Mouse (Mus musculus) layer of hippocampus, adult 8-10 months (tissue): ENCODE results near the gene Cwc27. TPM values are rescaled to one million over a fixed set of nuclear protein-coding genes. Genes with fewer than 3 reads are reported as not detected.

Source experiments
- DNase-seq, 2 experiments: peaks; one replicate each; pipeline ENCODE4 v3.0.0; 2022; ENCODE audit warnings: low spot score in 2 of 2
- total RNA-seq, 4 experiments: library from RNA; stranded (reverse); gene quantifications; 2 replicates each; pipeline ENCODE4 v1.2.4; 2022

The Cwc27 gene
- total RNA-seq, 4 experiments from 2014 or later, result 16.5 to 23.9 (median 21.1) TPM

- DNase-seq, result no peak
Observed at GRCm38 (mm10) chr13:104779104-104779670, 37.8 kb downstream of the Cwc27 start.

DNA sequence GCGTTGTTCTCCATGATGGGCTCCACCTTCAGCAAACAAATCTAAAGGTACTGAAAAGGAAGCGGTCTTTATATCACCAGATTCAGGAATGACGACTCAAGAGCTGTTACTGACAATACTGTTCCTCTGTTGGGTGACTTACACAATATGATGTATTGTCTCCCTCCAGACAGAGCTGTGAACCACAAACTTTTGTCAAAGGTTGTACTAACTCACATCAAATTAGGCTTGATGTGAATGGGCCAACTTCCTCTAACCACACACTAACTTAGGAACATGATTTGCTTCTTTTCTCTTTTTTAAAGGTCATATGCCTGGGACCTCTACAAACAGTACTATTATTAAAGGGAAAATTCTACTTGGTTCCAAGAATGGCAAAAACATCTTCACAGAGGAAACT lies 53.7 kb downstream of the Cwc27 start:
- DNase-seq, result no peak

- no peak for DNase-seq
Observed at GRCm38 (mm10) chr13:104762401-104762800, 54.5 kb downstream of the Cwc27 start.

- DNase-seq, result no peak
Observed at GRCm38 (mm10) chr13:104759381-104759780, 57.6 kb downstream of the Cwc27 start.

- no peak for DNase-seq
Observed at GRCm38 (mm10) chr13:104747032-104747431, 69.9 kb downstream of the Cwc27 start.

GRCm38 (mm10) chr13:104742866-104743265 lies 74.1 kb downstream of the Cwc27 start:
- DNase-seq, result no peak

GRCm38 (mm10) chr13:104729261-104730046 lies 87.5 kb downstream of the Cwc27 start:
- DNase-seq, result no peak

- no peak for DNase-seq
Observed at GRCm38 (mm10) chr13:104727681-104728080, 89.3 kb downstream of the Cwc27 start.

- DNase-seq, result no peak
Observed at GRCm38 (mm10) chr13:104720133-104720532, 96.8 kb downstream of the Cwc27 start.

GRCm38 (mm10) chr13:104694612-104695355 lies 122.2 kb downstream of the Cwc27 start:
- DNase-seq, result peak; percentile 25 to 29

GRCm38 (mm10) chr13:104692710-104693109 lies 124.2 kb downstream of the Cwc27 start:
- no peak for DNase-seq

- DNase-seq, result no peak
Observed at GRCm38 (mm10) chr13:104685537-104685936, 131.4 kb downstream of the Cwc27 start.

GRCm38 (mm10) chr13:104684361-104685011 lies 132.5 kb downstream of the Cwc27 start:
- no peak for DNase-seq

- DNase-seq, result no peak
Observed at GRCm38 (mm10) chr13:104681212-104681611, 135.7 kb downstream of the Cwc27 start.

DNA sequence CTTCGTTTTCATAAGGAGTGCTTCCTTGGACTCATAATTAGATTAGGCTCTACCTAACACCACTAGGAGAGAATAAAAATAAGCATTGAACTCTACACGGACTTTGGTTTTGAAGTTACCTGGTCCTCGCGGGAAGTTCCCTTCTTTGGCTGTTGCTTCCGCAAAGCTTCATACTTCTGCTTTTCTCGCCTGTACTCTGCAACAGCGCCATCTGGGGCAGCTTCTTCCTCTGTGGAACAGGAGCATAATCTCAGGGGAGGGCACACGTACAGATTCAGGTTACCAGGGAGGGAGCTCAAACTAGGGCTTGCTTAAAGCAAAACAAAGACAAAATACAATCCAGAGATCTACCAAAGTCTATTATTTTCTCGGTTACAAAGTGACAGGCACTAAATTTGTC lies 155.8 kb downstream of the Cwc27 start:
- no peak for DNase-seq

GRCm38 (mm10) chr13:104660042-104660680 lies 156.8 kb downstream of the Cwc27 start:
- no peak for DNase-seq

DNA sequence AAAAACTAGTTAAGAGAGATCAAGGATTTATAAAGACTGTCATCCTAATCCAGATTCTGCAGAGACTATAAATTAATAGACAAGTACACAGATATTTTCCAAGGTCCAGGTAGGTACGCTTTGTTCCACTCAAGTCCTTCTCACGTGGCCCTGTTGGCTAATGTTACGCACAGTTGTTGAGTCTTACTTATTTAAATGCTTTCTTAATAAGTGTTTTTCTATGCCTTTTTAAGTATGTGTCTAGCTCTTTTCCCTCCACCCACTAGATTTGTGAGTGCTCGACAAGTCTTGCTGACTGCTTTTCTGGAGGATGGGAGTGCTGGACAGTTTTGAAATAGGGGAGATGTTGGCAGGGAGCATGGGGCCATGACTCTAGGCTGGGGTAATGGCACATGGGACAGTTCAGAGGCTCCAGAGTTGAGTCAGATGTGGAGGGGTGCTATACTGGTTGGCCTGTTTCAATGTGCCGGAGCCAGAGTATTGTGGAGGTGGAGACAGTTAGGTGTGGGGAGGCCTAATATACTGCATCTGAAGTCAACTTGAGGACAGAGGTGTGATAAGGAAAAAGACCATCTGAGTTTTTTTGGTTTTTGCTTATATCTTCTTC lies 160.2 kb downstream of the Cwc27 start:
- DNase-seq, result no peak

- DNase-seq, result peak in 1 of 2 experiments; percentile 16
Observed at GRCm38 (mm10) chr13:104655137-104655536, 161.8 kb downstream of the Cwc27 start.

DNA sequence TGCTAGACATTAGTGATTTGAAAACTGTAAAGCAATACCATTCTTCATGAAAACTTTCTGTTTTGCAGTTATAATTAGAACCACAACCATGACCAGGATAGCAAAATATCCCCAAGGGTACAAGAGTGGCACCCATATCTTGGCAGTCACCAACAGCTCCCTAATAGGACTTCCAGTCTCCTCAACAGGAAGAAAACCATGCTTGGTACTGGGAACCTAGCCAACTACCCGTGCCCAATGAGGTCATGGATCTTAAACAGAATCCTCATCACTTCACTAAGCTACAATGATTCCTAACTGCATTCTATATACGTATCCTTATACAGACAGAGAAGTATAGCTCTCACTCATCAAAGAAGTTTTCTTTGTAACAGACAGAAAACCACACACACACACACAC lies 165.2 kb downstream of the Cwc27 start:
- no peak for DNase-seq

- no peak for DNase-seq
Observed at GRCm38 (mm10) chr13:104650654-104651053, 166.3 kb downstream of the Cwc27 start.

GRCm38 (mm10) chr13:104650145-104650544 lies 166.8 kb downstream of the Cwc27 start:
- DNase-seq, result no peak
